ENCODE assay signal across 11 mouse cellular contexts in genomic region chr6:31527897-31528296, GRCm38 (mm10). TPM values are rescaled to one million over a fixed set of nuclear protein-coding genes. Genes with fewer than 3 reads are reported as not detected.
A peak's percentile ranks its signal among the peaks of the same experiment; 100 is the strongest.
DNase-seq lines count a peak whose midpoint lies in the region; ATAC-seq and TF ChIP-seq lines count a peak whose summit lies in the region.
"Had no signal": no experiment of that assay in that cellular context is flagged by ENCODE, and none has a peak within 500 bp of the region (broad histone marks: within the 10 kb centered on the region; RNA-seq: fewer than 3 reads in every experiment).

No protein-coding gene starts in this region.

- peaks cover 55% of the 10 kb centered on the region for H3K36me3 ChIP-seq in hindbrain, embryonic 10.5 days
- H3K36me3 ChIP-seq in hindbrain, embryonic 13.5 days, result peaks cover 45% of the 10 kb centered on the region
- peaks cover 2% of the 10 kb centered on the region; the same call in 1 of the 2 replicates for H3K36me3 ChIP-seq in liver, embryonic 14.5 days (replicated peaks; ENCODE audit: control insufficient read depth, insufficient read depth, low read depth)
- no peaks in the 10 kb centered on the region for H3K36me3 ChIP-seq in stomach, postnatal 0 days (ENCODE audit: control insufficient read depth, insufficient read depth, low read length)
- H3K36me3 ChIP-seq: embryonic facial prominence, embryonic 13.5 days; limb, embryonic 15.5 days; stomach, embryonic 15.5 days had no signal

- DNase-seq in hindbrain, embryonic 10.5 days (ENCODE audit: low spot score), result peak; percentile 63
- peak; percentile 90 for DNase-seq in 416B (ENCODE audit: low read depth)
- DNase-seq in Muller cell, postnatal 12 days (ENCODE audit: inconsistent ontology term), result peak; percentile 45
- DNase-seq in liver, embryonic 14.5 days (ENCODE audit: low read depth in 3 of 3, low spot score in 3 of 3), result peak; percentile 46 to 59 (median 50)
- peak; percentile 69 for DNase-seq in stomach, postnatal 0 days (ENCODE audit: low spot score)
- no peak for DNase-seq in gastrocnemius, adult 8-10 months (ENCODE audit: low spot score in 2 of 2)

- WGBS in hindbrain, embryonic 10.5 days, result 71% methylated on average over 7 of the region's 7 CpGs
- WGBS in hindbrain, embryonic 13.5 days, result 78% methylated on average over 7 of the region's 7 CpGs
- WGBS in liver, embryonic 14.5 days (ENCODE audit: insufficient replicate concordance), result 49% methylated on average over 7 of the region's 7 CpGs
- 64% methylated on average over 7 of the region's 7 CpGs for WGBS in stomach, postnatal 0 days

- no peaks in the 10 kb centered on the region for H3K9me3 ChIP-seq in hindbrain, embryonic 10.5 days
- no peaks in the 10 kb centered on the region for H3K9me3 ChIP-seq in hindbrain, embryonic 13.5 days
- H3K9me3 ChIP-seq in liver, embryonic 14.5 days (ENCODE audit: control insufficient read depth, low read length), result no peaks in the 10 kb centered on the region
- H3K9me3 ChIP-seq in stomach, postnatal 0 days (ENCODE audit: control insufficient read depth, low read length), result no peaks in the 10 kb centered on the region
- H3K9me3 ChIP-seq: embryonic facial prominence, embryonic 13.5 days; limb, embryonic 15.5 days; stomach, embryonic 15.5 days had no signal

- H3K4me2 ChIP-seq in hindbrain, embryonic 13.5 days, result no peak overlapping the region
- no peak overlapping the region for H3K4me2 ChIP-seq in liver, embryonic 14.5 days (ENCODE audit: low read depth)
- H3K4me2 ChIP-seq in stomach, postnatal 0 days (replicated peaks; ENCODE audit: low read depth), result no peak overlapping the region
- H3K4me2 ChIP-seq: embryonic facial prominence, embryonic 13.5 days; limb, embryonic 15.5 days; stomach, embryonic 15.5 days had no signal

- no peak for TF ChIP-seq POLR2A in embryonic fibroblast, embryonic 13.5 days (IDR thresholded peaks at IDR 0.05; ENCODE audit: low read depth, low read length)

- H3K27ac ChIP-seq in hindbrain, embryonic 10.5 days, result no peak overlapping the region
- H3K27ac ChIP-seq in hindbrain, embryonic 13.5 days, result no peak overlapping the region
- no peak overlapping the region for H3K27ac ChIP-seq in embryonic fibroblast, embryonic 13.5 days (ENCODE audit: insufficient read depth, low read length)
- no peak overlapping the region for H3K27ac ChIP-seq in liver, embryonic 14.5 days
- no peak overlapping the region for H3K27ac ChIP-seq in stomach, postnatal 0 days (replicated peaks)
- H3K27ac ChIP-seq: embryonic facial prominence, embryonic 13.5 days; limb, embryonic 15.5 days; stomach, embryonic 15.5 days had no signal

- no peaks in the 10 kb centered on the region for H3K4me1 ChIP-seq in hindbrain, embryonic 10.5 days (replicated peaks)
- H3K4me1 ChIP-seq in hindbrain, embryonic 13.5 days (replicated peaks), result 0 out of 2 replicates have a peak, but pooled peaks cover 7% of the 10 kb centered on the region
- H3K4me1 ChIP-seq in embryonic fibroblast, embryonic 13.5 days (ENCODE audit: control insufficient read depth, insufficient read depth, low read length), result no peaks in the 10 kb centered on the region
- no peaks in the 10 kb centered on the region for H3K4me1 ChIP-seq in liver, embryonic 14.5 days (replicated peaks; ENCODE audit: control insufficient read depth in 2 of 2, insufficient read depth in 2 of 2, low read length in 1 of 2)
- H3K4me1 ChIP-seq in stomach, postnatal 0 days (replicated peaks; ENCODE audit: control insufficient read depth, insufficient read depth), result no peaks in the 10 kb centered on the region
- H3K4me1 ChIP-seq: embryonic facial prominence, embryonic 13.5 days; limb, embryonic 15.5 days; stomach, embryonic 15.5 days had no signal

- TF ChIP-seq CTCF in embryonic fibroblast, embryonic 13.5 days (IDR thresholded peaks at IDR 0.05; ENCODE audit: borderline replicate concordance, insufficient read depth, low read length), result peak; percentile 36; the same call in 1 of the 2 replicates
- TF ChIP-seq CTCF in liver, embryonic 14.5 days (IDR thresholded peaks at IDR 0.05; ENCODE audit: low read depth), result peak; percentile 81
- TF ChIP-seq CTCF in stomach, postnatal 0 days (IDR thresholded peaks at IDR 0.05; ENCODE audit: low read depth), result peak; percentile 76

- H3K4me3 ChIP-seq in hindbrain, embryonic 10.5 days, result no peak overlapping the region
- H3K4me3 ChIP-seq in hindbrain, embryonic 13.5 days, result no peak overlapping the region
- H3K4me3 ChIP-seq in embryonic fibroblast, embryonic 13.5 days (ENCODE audit: insufficient read depth, low read length), result no peak overlapping the region
- no peak overlapping the region for H3K4me3 ChIP-seq in liver, embryonic 14.5 days (ENCODE audit: insufficient read depth in 1 of 2, low read depth in 2 of 2, low read length in 2 of 2)
- H3K4me3 ChIP-seq in stomach, postnatal 0 days (ENCODE audit: low read depth, low read length), result no peak overlapping the region
- H3K4me3 ChIP-seq: embryonic facial prominence, embryonic 13.5 days; limb, embryonic 15.5 days; stomach, embryonic 15.5 days had no signal

- TF ChIP-seq EP300 in liver, embryonic 14.5 days (IDR thresholded peaks at IDR 0.05; ENCODE audit: low read depth), result no peak
- no peak for TF ChIP-seq EP300 in stomach, postnatal 0 days (optimal IDR thresholded peaks at IDR 0.05)

- no peaks in the 10 kb centered on the region for H3K27me3 ChIP-seq in hindbrain, embryonic 10.5 days (ENCODE audit: insufficient read depth, poor library complexity, severe bottlenecking)
- no peaks in the 10 kb centered on the region for H3K27me3 ChIP-seq in hindbrain, embryonic 13.5 days
- H3K27me3 ChIP-seq in liver, embryonic 14.5 days (ENCODE audit: control insufficient read depth, insufficient read depth, low read length), result no peaks in the 10 kb centered on the region
- no peaks in the 10 kb centered on the region for H3K27me3 ChIP-seq in stomach, postnatal 0 days (ENCODE audit: control insufficient read depth, insufficient read depth, low read length)
- H3K27me3 ChIP-seq: embryonic facial prominence, embryonic 13.5 days; limb, embryonic 15.5 days; stomach, embryonic 15.5 days had no signal

- H3K9ac ChIP-seq in hindbrain, embryonic 13.5 days, result no peak overlapping the region
- no peak overlapping the region for H3K9ac ChIP-seq in liver, embryonic 14.5 days (replicated peaks)
- no peak overlapping the region for H3K9ac ChIP-seq in stomach, postnatal 0 days (ENCODE audit: low read length)
- H3K9ac ChIP-seq: embryonic facial prominence, embryonic 13.5 days; limb, embryonic 15.5 days; stomach, embryonic 15.5 days had no signal

- ATAC-seq in hindbrain, embryonic 13.5 days (ENCODE audit: low FRiP score), result no peak
- 0 out of 2 replicates have a peak, but pooled peaks have one; percentile 32 for ATAC-seq in liver, embryonic 14.5 days (ENCODE audit: insufficient read depth)
- no peak for ATAC-seq in stomach, postnatal 0 days (ENCODE audit: low FRiP score, low TSS enrichment)

RNA-seq across cellular contexts. Expression of gene Podxl, which starts 35.9 kb away (rescaled TPM):
- 16.2 and 19.8 TPM in 2 replicates for polyA plus RNA-seq in hindbrain, embryonic 10.5 days (2016; fragmentation: Nextera tagmentation; extraction: Ambion mirVana)
- polyA plus RNA-seq in hindbrain, embryonic 13.5 days (2015; fragmentation: Nextera tagmentation; extraction: Ambion mirVana), result 13.4 and 14.1 TPM in 2 replicates
- polyA plus RNA-seq in embryonic fibroblast, embryonic 13.5 days (2011; ENCODE audit: insufficient read length, low read depth, missing spikeins), result 0.15 and 0.28 TPM in 2 replicates
- polyA plus RNA-seq in liver, embryonic 14.5 days (2012; rRNA removed), result 8.1 and 8.2 TPM in 2 replicates
- 5.0 and 6.0 TPM in 2 replicates for polyA plus RNA-seq in liver, embryonic 14.5 days (2014; fragmentation: Nextera tagmentation; extraction: Ambion mirVana)
- polyA plus RNA-seq in stomach, postnatal 0 days (2015; fragmentation: Nextera tagmentation; extraction: Ambion mirVana), result 6.6 and 6.7 TPM in 2 replicates
- total RNA-seq in gastrocnemius, adult 8-10 months (2022), result 10 to 100 TPM; 16.1 to 22.2 (median 18.0) TPM

Comparison
In these comparisons a context has a peak if more than half of its experiments do, and no peak if none do; other contexts are left out.
1. DNase-seq: peak in hindbrain, embryonic 10.5 days (single experiment), 416B (single experiment), Muller cell, postnatal 12 days (single experiment), liver, embryonic 14.5 days (3 of 3) and stomach, postnatal 0 days (single experiment); none in gastrocnemius, adult 8-10 months (0 of 2).
2. Peak in every context shown above with its lines, with median percentiles within 50 percentile points of each other: CTCF ChIP-seq.